Mouse (Mus musculus) cerebellum, adult 9-11 months (tissue): ENCODE measurements at regions not wholly inside any gene's neighbourhood (a gene's known extent, or its start where the extent isn't known, plus 50 kb on each side); places are given as distances from the start of the nearest gene placed in this dataset.

Source experiments
- DNase-seq: peaks from one replicate; pipeline ENCODE4 v3.0.0; 2022

GRCm38 (mm10) chr7:95689161-95689833 is 481.7 kb upstream of the Tenm4 start:
- no peak for DNase-seq

- no peak for DNase-seq
Observed at GRCm38 (mm10) chr7:95699506-95699905, 471.5 kb upstream of the Tenm4 start.

- no peak for DNase-seq
Observed at GRCm38 (mm10) chr7:95710088-95710487, 461.0 kb upstream of the Tenm4 start.

GRCm38 (mm10) chr7:95720083-95720482 is 451.0 kb upstream of the Tenm4 start:
- no peak for DNase-seq

GRCm38 (mm10) chr7:95725716-95726487 is 445.1 kb upstream of the Tenm4 start:
- no peak for DNase-seq

GRCm38 (mm10) chr7:95733807-95734206 is 437.2 kb upstream of the Tenm4 start:
- no peak for DNase-seq

- DNase-seq = no peak
Observed at GRCm38 (mm10) chr7:95734587-95734986, 436.5 kb upstream of the Tenm4 start.

- DNase-seq = peak; percentile 2
Observed at GRCm38 (mm10) chr7:95736716-95737115, 434.3 kb upstream of the Tenm4 start.

GRCm38 (mm10) chr7:95738725-95739245 is 432.3 kb upstream of the Tenm4 start:
- no peak for DNase-seq

GRCm38 (mm10) chr7:95739779-95740178 is 431.3 kb upstream of the Tenm4 start:
- no peak for DNase-seq

GRCm38 (mm10) chr7:95758375-95758774 is 412.7 kb upstream of the Tenm4 start:
- no peak for DNase-seq

- no peak for DNase-seq
Observed at GRCm38 (mm10) chr7:95760945-95761661, 409.9 kb upstream of the Tenm4 start.

GRCm38 (mm10) chr7:95766356-95767150 is 404.5 kb upstream of the Tenm4 start:
- no peak for DNase-seq

GRCm38 (mm10) chr7:95784523-95784922 is 386.5 kb upstream of the Tenm4 start:
- no peak for DNase-seq

GRCm38 (mm10) chr7:95787543-95787942 is 383.5 kb upstream of the Tenm4 start:
- no peak for DNase-seq

- no peak for DNase-seq
Observed at GRCm38 (mm10) chr7:95787951-95788350, 383.1 kb upstream of the Tenm4 start.

- no peak for DNase-seq
Observed at GRCm38 (mm10) chr7:95789424-95789823, 381.6 kb upstream of the Tenm4 start.

GRCm38 (mm10) chr7:95799022-95799421 is 372.0 kb upstream of the Tenm4 start:
- no peak for DNase-seq

- DNase-seq = no peak
Observed at GRCm38 (mm10) chr7:95809626-95810025, 361.4 kb upstream of the Tenm4 start.

- no peak for DNase-seq
Observed at GRCm38 (mm10) chr7:95810096-95810495, 360.9 kb upstream of the Tenm4 start.

GRCm38 (mm10) chr7:95814865-95815264 is 356.2 kb upstream of the Tenm4 start:
- DNase-seq = no peak

- DNase-seq = no peak
Observed at GRCm38 (mm10) chr7:95823539-95823938, 347.5 kb upstream of the Tenm4 start.

GRCm38 (mm10) chr7:95829889-95830288 is 341.2 kb upstream of the Tenm4 start:
- no peak for DNase-seq
